Mouse (Mus musculus) cortical plate, adult 2 months (tissue): ENCODE measurements around the gene Gucy1b2.

Experiments
- CTCF ChIP-seq: fragments of 200-500 bp; IDR thresholded peaks from 2 replicates; pipeline ENCODE4 v1.5.1; 2011; ENCODE audit warnings: mild to moderate bottlenecking, control low read depth, low read length; ENCODE audit not compliant: insufficient read depth; ENCODE audit errors: extremely low read depth
- POLR2A ChIP-seq: fragments of 200-500 bp; IDR thresholded peaks from 2 replicates; pipeline ENCODE4 v1.6.1; 2011; ENCODE audit warnings: mild to moderate bottlenecking, low read length, control low read depth; ENCODE audit not compliant: insufficient read depth; ENCODE audit errors: extremely low read depth

- no peak for TF ChIP-seq CTCF
- TF ChIP-seq POLR2A, result no peak
Observed at GRCm38 (mm10) chr14:62474481-62474880, 18.4 kb upstream of the Gucy1b2 start.
